Mouse (Mus musculus): Measurements from ENCODE around the gene Ppp1r13l. TPM values are rescaled to one million over a fixed set of nuclear protein-coding genes. Genes with fewer than 3 reads are reported as not detected.

Gene Ppp1r13l
- polyA plus RNA-seq, 1 experiment from 2014 or later: 13.6 TPM

DNA sequence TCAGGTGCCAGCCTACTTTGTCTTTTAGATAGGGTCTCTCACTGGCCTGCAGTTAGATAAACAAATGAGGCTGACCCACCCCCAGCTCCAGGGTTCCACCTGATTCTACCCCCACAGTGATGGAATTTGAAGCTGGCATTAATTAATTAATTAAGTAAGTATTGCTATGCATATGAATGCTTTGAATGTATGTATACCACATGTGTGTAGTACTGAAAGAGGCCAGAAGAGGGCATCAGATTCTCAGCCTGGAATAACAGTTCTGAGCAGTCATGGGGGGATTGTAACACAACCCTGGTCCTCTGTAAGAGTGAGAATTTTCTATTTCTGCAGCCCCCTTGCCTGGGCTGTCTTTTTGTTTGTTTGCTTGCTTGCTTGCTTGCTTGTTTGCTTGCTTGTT is 31.1 kb upstream of the Ppp1r13l start:
- H3K27ac ChIP-seq (ENCODE audit: low read length): no peak overlapping the region
- H3K4me2 ChIP-seq (ENCODE audit: low read depth, low read length): no peak overlapping the region
- H3K9me3 ChIP-seq (replicated peaks; ENCODE audit: control insufficient read depth, low read length): no peaks in the 10 kb centered on the region
- peaks cover 20% of the 10 kb centered on the region for H3K4me1 ChIP-seq (ENCODE audit: control insufficient read depth, insufficient read depth, low read length)
- no peaks in the 10 kb centered on the region for H3K36me3 ChIP-seq (ENCODE audit: control insufficient read depth, insufficient read depth)
- H3K27me3 ChIP-seq (ENCODE audit: control insufficient read depth, insufficient read depth, low read length): no peaks in the 10 kb centered on the region
- H3K9ac ChIP-seq (ENCODE audit: low read length): no peak overlapping the region
- ATAC-seq (replicated peaks; ENCODE audit: extremely low read depth, insufficient read depth, low FRiP score): no peak
- H3K4me3 ChIP-seq (ENCODE audit: low read length): no peak overlapping the region

DNA sequence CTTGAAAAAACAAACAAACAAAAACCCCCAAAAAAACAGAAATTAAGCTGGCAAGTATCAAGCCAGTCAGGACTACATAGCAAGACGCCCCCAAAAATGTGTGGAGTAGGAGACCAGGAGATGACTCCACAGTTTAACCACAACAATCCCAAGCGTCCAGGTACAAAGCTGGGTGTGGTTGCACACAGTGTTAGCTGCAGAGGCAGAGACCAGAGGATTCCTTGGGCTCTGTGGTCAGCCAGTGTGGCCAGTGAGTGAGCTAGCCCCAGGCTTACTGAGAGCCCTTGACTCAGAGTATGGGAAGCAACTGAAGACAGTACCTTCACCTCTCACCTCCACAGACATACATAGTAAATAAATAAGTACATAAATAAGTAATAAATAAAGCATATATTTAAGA is 27.6 kb upstream of the Ppp1r13l start:
- no peak overlapping the region for H3K27ac ChIP-seq (ENCODE audit: low read length)
- no peaks in the 10 kb centered on the region for H3K9me3 ChIP-seq (replicated peaks; ENCODE audit: control insufficient read depth, low read length)
- H3K4me1 ChIP-seq (ENCODE audit: control insufficient read depth, insufficient read depth, low read length): peaks cover 21% of the 10 kb centered on the region
- ATAC-seq (replicated peaks; ENCODE audit: extremely low read depth, insufficient read depth, low FRiP score): no peak
- H3K27me3 ChIP-seq (ENCODE audit: control insufficient read depth, insufficient read depth, low read length): no peaks in the 10 kb centered on the region
- H3K4me3 ChIP-seq (ENCODE audit: low read length): no peak overlapping the region; the same call in 1 of the 2 replicates
- 85% methylated on average over 2 of the region's 2 CpGs for WGBS
- H3K36me3 ChIP-seq (ENCODE audit: control insufficient read depth, insufficient read depth): no peaks in the 10 kb centered on the region
- peak overlapping the region; percentile 73; the same call in 1 of the 2 replicates for H3K4me2 ChIP-seq (ENCODE audit: low read depth, low read length)
- no peak overlapping the region for H3K9ac ChIP-seq (ENCODE audit: low read length)

DNA sequence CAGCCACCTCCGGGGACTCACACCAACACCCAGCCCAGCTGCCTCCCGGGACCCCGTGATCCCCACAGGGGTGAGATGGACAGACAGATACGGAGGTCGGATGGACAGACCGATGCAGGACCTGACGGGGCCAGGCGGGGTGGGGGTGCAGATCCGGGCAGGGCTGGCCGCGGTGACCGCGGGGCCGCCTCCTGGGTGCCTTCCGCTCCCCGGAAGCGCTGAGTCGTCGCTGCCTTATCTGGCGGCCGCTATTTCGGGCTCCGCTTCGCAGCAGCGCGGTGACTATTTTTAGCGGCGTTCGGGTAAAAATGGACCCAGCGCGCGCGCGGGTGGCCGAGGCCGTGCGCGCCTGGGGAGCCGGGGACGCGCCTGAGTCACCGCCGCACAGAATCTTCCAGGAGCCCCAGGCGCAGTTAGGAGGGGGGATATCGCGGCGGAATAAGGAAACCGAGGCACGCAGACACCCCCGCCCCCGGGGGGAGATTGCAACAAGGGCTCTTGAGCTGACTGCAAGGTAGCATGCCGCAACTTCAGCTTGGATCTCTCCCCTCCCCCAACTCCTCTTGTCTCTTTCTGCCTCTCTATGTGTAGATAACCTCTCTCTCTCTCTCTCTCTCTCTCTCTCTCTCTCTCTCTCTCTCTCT is 26.7 kb upstream of the Ppp1r13l start:
- peak overlapping the region; percentile 83 for H3K9ac ChIP-seq (ENCODE audit: low read length)
- WGBS: 0% methylated on average over 52 of the region's 52 CpGs
- H3K36me3 ChIP-seq (ENCODE audit: control insufficient read depth, insufficient read depth): no peaks in the 10 kb centered on the region
- no peaks in the 10 kb centered on the region for H3K27me3 ChIP-seq (ENCODE audit: control insufficient read depth, insufficient read depth, low read length)
- peak; percentile 76 for ATAC-seq (replicated peaks; ENCODE audit: extremely low read depth, insufficient read depth, low FRiP score)
- peak overlapping the region; percentile 89 for H3K27ac ChIP-seq (ENCODE audit: low read length)
- peak overlapping the region; percentile 63 for H3K4me3 ChIP-seq (ENCODE audit: low read length)
- peak overlapping the region; percentile 73 for H3K4me2 ChIP-seq (ENCODE audit: low read depth, low read length)
- H3K4me1 ChIP-seq (ENCODE audit: control insufficient read depth, insufficient read depth, low read length): peaks cover 14% of the 10 kb centered on the region
- no peaks in the 10 kb centered on the region for H3K9me3 ChIP-seq (replicated peaks; ENCODE audit: control insufficient read depth, low read length)

DNA sequence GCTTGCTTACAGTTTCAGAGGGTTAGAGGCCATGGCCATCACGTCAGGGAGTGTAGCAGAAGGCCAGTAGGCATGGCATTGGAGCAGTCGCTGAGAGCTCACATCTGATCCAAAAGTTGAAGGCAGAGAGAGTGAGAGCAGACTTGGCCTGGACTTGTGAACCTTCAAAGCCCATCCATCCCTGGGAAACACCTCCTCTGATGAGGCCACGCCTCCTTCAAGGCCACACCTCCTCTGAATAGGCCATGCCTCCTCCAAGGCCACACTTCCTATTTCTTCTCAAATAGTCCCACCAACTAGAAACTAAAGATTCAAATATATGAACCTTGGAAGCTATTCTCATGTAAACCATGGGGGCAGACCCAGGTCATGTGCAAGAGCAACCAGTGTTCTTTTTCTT is 24.0 kb upstream of the Ppp1r13l start:
- ATAC-seq (replicated peaks; ENCODE audit: extremely low read depth, insufficient read depth, low FRiP score): no peak
- no peak overlapping the region for H3K27ac ChIP-seq (ENCODE audit: low read length)
- no peaks in the 10 kb centered on the region for H3K36me3 ChIP-seq (ENCODE audit: control insufficient read depth, insufficient read depth)
- H3K4me1 ChIP-seq (ENCODE audit: control insufficient read depth, insufficient read depth, low read length): peaks cover 15% of the 10 kb centered on the region
- no peak overlapping the region for H3K4me3 ChIP-seq (ENCODE audit: low read length)
- no peak overlapping the region for H3K9ac ChIP-seq (ENCODE audit: low read length)
- no peak overlapping the region for H3K4me2 ChIP-seq (ENCODE audit: low read depth, low read length)
- H3K27me3 ChIP-seq (ENCODE audit: control insufficient read depth, insufficient read depth, low read length): no peaks in the 10 kb centered on the region
- WGBS: 48% methylated on average over 3 of the region's 3 CpGs
- H3K9me3 ChIP-seq (replicated peaks; ENCODE audit: control insufficient read depth, low read length): no peaks in the 10 kb centered on the region

DNA sequence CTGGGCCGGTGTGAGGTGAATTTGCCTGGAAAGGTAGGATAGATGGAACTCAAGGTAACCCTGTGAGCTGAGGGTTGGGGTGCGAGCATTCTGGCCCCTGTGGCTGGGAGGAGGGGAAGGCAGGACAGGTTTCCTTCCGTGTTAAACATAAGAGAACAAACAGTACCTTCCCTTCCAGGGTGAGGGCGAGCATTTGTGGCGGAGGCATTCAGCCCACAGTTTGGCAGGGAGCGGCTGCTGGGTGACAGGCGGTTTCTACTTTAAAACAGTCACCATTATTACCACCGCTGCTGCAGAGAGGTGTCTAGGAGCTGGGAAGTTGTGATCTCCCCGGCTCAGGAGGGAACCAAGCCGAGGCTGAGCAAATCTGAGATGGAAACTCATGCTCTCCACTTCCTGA is 22.4 kb upstream of the Ppp1r13l start:
- H3K4me1 ChIP-seq (ENCODE audit: control insufficient read depth, insufficient read depth, low read length): peaks cover 23% of the 10 kb centered on the region
- no peak overlapping the region for H3K4me2 ChIP-seq (ENCODE audit: low read depth, low read length)
- no peaks in the 10 kb centered on the region for H3K9me3 ChIP-seq (replicated peaks; ENCODE audit: control insufficient read depth, low read length)
- no peak for ATAC-seq (replicated peaks; ENCODE audit: extremely low read depth, insufficient read depth, low FRiP score)
- peak overlapping the region; percentile 12 for H3K27ac ChIP-seq (ENCODE audit: low read length)
- H3K4me3 ChIP-seq (ENCODE audit: low read length): no peak overlapping the region
- no peaks in the 10 kb centered on the region for H3K36me3 ChIP-seq (ENCODE audit: control insufficient read depth, insufficient read depth)
- 54% methylated on average over 10 of the region's 10 CpGs for WGBS
- no peaks in the 10 kb centered on the region for H3K27me3 ChIP-seq (ENCODE audit: control insufficient read depth, insufficient read depth, low read length)
- H3K9ac ChIP-seq (ENCODE audit: low read length): no peak overlapping the region

DNA sequence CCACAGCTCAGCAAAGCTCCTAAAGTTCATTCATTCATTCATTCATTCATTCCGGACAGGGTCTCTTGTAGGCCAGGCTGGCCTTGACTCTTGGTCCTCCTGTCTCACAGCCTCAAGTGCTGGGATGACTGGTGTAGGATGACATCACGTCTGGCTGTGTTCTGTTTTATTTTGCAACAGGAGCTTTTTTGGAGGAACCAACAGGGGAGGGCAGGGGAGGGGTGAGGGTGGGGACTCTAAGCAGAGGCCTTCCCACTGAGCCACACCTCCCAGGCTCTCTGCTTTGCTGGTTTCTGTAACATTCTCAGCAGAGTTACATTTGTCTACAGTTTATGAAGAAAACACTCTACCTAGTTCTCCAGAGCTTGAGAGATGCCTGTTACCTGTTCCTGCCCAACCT is 21.5 kb upstream of the Ppp1r13l start:
- Histone ChIP-seq H3K36me3 (ENCODE audit: control insufficient read depth, insufficient read depth) (no peaks in the 10 kb centered on the region), H3K9me3 (replicated peaks; ENCODE audit: control insufficient read depth, low read length) (no peaks in the 10 kb centered on the region), H3K4me2 (ENCODE audit: low read depth, low read length) (no peak overlapping the region), H3K27ac (ENCODE audit: low read length) (no peak overlapping the region), H3K4me1 (ENCODE audit: control insufficient read depth, insufficient read depth, low read length) (peaks cover 26% of the 10 kb centered on the region), H3K27me3 (ENCODE audit: control insufficient read depth, insufficient read depth, low read length) (no peaks in the 10 kb centered on the region), H3K9ac (ENCODE audit: low read length) (no peak overlapping the region), H3K4me3 (ENCODE audit: low read length) (no peak overlapping the region)
- ATAC-seq (replicated peaks; ENCODE audit: extremely low read depth, insufficient read depth, low FRiP score): no peak
- 52% methylated on average over 2 of the region's 2 CpGs for WGBS

DNA sequence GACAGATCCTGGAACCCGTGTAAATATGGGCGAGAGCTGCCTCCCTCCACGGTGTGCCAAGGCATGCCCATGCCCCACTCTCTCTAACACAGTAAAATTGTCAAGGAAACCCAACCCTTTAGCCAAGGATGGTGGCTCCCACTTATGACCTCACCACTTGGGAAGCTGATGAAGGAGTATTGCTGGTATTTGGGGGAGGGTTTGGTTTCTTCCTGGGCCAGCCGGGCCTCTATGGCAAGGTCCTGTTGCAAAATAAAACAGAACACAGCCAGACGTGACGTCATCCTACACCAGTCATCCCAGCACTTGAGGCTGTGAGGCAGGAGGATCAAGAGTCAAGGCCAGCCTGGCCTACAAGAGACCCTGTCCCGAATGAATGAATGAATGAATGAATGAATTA is 21.0 kb upstream of the Ppp1r13l start:
- Histone ChIP-seq H3K27ac (ENCODE audit: low read length) (no peak overlapping the region), H3K4me1 (ENCODE audit: control insufficient read depth, insufficient read depth, low read length) (peaks cover 26% of the 10 kb centered on the region), H3K27me3 (ENCODE audit: control insufficient read depth, insufficient read depth, low read length) (no peaks in the 10 kb centered on the region), H3K9ac (ENCODE audit: low read length) (no peak overlapping the region), H3K4me2 (ENCODE audit: low read depth, low read length) (no peak overlapping the region), H3K9me3 (replicated peaks; ENCODE audit: control insufficient read depth, low read length) (no peaks in the 10 kb centered on the region), H3K4me3 (ENCODE audit: low read length) (no peak overlapping the region), H3K36me3 (ENCODE audit: control insufficient read depth, insufficient read depth) (no peaks in the 10 kb centered on the region)
- ATAC-seq (replicated peaks; ENCODE audit: extremely low read depth, insufficient read depth, low FRiP score): no peak
- WGBS: 48% methylated on average over 7 of the region's 7 CpGs

DNA sequence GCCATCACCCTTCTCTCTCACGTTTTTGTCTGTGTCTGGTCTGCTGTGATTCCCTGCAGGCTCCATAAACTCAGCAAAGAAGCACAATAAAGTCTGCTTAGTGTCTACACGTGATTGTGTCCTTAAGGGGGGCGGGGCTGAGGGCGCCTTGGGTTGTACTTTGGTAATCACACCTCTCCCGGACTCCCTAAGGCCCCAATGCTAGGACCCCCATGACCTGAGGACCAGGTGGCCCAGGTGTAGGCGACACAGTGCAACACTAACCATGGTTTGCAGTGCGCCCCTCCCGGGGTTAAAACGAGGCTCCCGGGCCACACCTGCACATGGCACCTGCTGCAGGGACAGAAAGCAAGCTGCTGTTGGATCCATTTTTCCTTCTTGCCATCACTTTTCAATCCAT is 18.3 kb upstream of the Ppp1r13l start:
- Histone ChIP-seq H3K9me3 (replicated peaks; ENCODE audit: control insufficient read depth, low read length) (no peaks in the 10 kb centered on the region), H3K4me2 (ENCODE audit: low read depth, low read length) (peak overlapping the region; percentile 88), H3K4me3 (ENCODE audit: low read length) (peak overlapping the region; percentile 59), H3K27ac (ENCODE audit: low read length) (peak overlapping the region; percentile 98), H3K36me3 (ENCODE audit: control insufficient read depth, insufficient read depth) (no peaks in the 10 kb centered on the region), H3K9ac (ENCODE audit: low read length) (peak overlapping the region; percentile 75), H3K27me3 (ENCODE audit: control insufficient read depth, insufficient read depth, low read length) (no peaks in the 10 kb centered on the region), H3K4me1 (ENCODE audit: control insufficient read depth, insufficient read depth, low read length) (peaks cover 34% of the 10 kb centered on the region)
- no peak for ATAC-seq (replicated peaks; ENCODE audit: extremely low read depth, insufficient read depth, low FRiP score)
- 15% methylated on average over 10 of the region's 10 CpGs for WGBS

DNA sequence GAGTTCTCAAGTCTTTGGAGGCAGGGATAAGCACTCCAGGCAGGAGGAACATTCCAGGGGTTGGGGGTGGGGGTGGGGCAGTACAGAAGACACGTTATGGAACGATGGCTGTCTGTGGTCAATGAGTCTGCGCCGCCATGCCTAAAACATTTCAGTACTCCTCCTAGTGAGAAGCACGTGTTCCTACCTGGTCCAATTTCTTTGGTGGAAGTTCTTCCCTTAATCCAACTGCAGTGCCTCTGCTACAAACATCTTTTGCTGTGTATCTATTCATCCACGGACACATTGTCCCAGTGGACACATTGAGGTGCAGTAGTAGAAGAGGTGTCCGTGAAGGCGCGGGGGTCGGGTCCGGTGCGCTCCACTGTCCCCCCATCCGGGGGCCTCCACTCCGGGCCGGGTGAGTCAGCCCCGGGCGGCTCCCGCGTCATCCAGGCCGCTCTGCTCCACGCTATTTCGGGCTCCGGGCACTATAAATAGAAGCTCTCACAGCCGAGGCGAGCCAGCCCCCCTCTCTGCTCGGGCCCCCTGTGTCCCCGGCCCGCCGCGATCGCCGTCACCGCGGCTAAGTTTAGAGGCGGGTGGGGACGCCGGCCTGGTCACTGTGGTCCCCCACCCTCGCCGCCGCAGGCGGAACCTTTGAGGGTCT is 17.7 kb upstream of the Ppp1r13l start:
- H3K4me2 ChIP-seq (ENCODE audit: low read depth, low read length): peak overlapping the region; percentile 88
- ATAC-seq (replicated peaks; ENCODE audit: extremely low read depth, insufficient read depth, low FRiP score): peak; percentile 81
- H3K9ac ChIP-seq (ENCODE audit: low read length): peak overlapping the region; percentile 75
- peaks cover 30% of the 10 kb centered on the region for H3K4me1 ChIP-seq (ENCODE audit: control insufficient read depth, insufficient read depth, low read length)
- H3K27ac ChIP-seq (ENCODE audit: low read length): peak overlapping the region; percentile 98
- WGBS: under 1% methylated on average over 41 of the region's 41 CpGs
- no peaks in the 10 kb centered on the region for H3K27me3 ChIP-seq (ENCODE audit: control insufficient read depth, insufficient read depth, low read length)
- H3K36me3 ChIP-seq (ENCODE audit: control insufficient read depth, insufficient read depth): no peaks in the 10 kb centered on the region
- peak overlapping the region; percentile 59 for H3K4me3 ChIP-seq (ENCODE audit: low read length)
- no peaks in the 10 kb centered on the region for H3K9me3 ChIP-seq (replicated peaks; ENCODE audit: control insufficient read depth, low read length)
